Mouse (Mus musculus) lung, embryonic 16.5 days (tissue): Measurements from ENCODE around the gene Gkap1. TPM values are rescaled to one million over a fixed set of nuclear protein-coding genes. Genes with fewer than 3 reads are reported as not detected.

Experiments used
- ATAC-seq: fragments of 200-750 bp; cut with Nextera tagmentation; 2 replicates; pipeline ENCODE4 v1.8.0; 2017; ENCODE audit warnings: low read depth, mild to moderate bottlenecking, moderate library complexity
- H3K27ac ChIP-seq: fragments of 300-500 bp; sonication (generic); 2 replicates; pipeline ENCODE4 v1.5.1; 2014; ENCODE audit warnings: mild to moderate bottlenecking, control low read depth, low read length
- H3K27me3 ChIP-seq: fragments of 300-500 bp; sonication (generic); 2 replicates; pipeline ENCODE4 v1.6.1; 2014; ENCODE audit warnings: low read depth, low read length, mixed read lengths; ENCODE audit not compliant: control insufficient read depth, insufficient read depth
- H3K36me3 ChIP-seq: fragments of 300-500 bp; sonication (generic); 2 replicates; pipeline ENCODE4 v1.6.1; 2014; ENCODE audit warnings: low read length; ENCODE audit not compliant: control insufficient read depth, insufficient read depth
- H3K4me1 ChIP-seq: fragments of 300-500 bp; sonication (generic); replicated peaks from 2 replicates; pipeline ENCODE4 v1.6.1; 2014; ENCODE audit warnings: low read length, mixed read lengths; ENCODE audit not compliant: control insufficient read depth, insufficient read depth
- H3K4me2 ChIP-seq: fragments of 300-500 bp; sonication (generic); 2 replicates; pipeline ENCODE4 v1.6.1; 2014; ENCODE audit warnings: low read depth, low read length, control low read depth
- H3K4me3 ChIP-seq: fragments of 300-500 bp; sonication (generic); 2 replicates; pipeline ENCODE4 v1.5.1; 2014; ENCODE audit warnings: mild to moderate bottlenecking, low read length, control low read depth
- H3K9ac ChIP-seq: fragments of 300-500 bp; sonication (generic); 2 replicates; pipeline ENCODE4 v1.6.1; 2014; ENCODE audit warnings: low read length, control low read depth
- H3K9me3 ChIP-seq: fragments of 300-500 bp; sonication (generic); 2 replicates; pipeline ENCODE4 v1.6.1; 2016; ENCODE audit warnings: low read length; ENCODE audit not compliant: control insufficient read depth
- WGBS: fragments of 180-500 bp; shearing (Covaris S2); extraction: QIAGEN DNeasy Blood & Tissue Kit; methylation state at CpG from one replicate; pipeline ENCODE4 v1.1.7; 2014; 5-methylcytosine and 5-hydroxymethylcytosine counted together
- polyA plus RNA-seq: library from polyadenylated mRNA; unstranded; fragments of >200 nt; fragmentation: Nextera tagmentation; extraction: Ambion mirVana; gene quantifications from 2 replicates; pipeline ENCODE4 v1.2.1, GENCODE M21; 2015

The Gkap1 gene
- polyA plus RNA-seq, 1 experiment from 2014 or later, result 16.5 TPM

GRCm38 (mm10) chr13:58301961-58302360, 26.5 kb upstream of the Gkap1 start:
- no peaks in the 10 kb centered on the region for H3K36me3 ChIP-seq
- H3K4me2 ChIP-seq, result no peak overlapping the region
- no peaks in the 10 kb centered on the region for H3K4me1 ChIP-seq
- H3K27ac ChIP-seq, result no peak overlapping the region
- no peak overlapping the region for H3K4me3 ChIP-seq
- H3K27me3 ChIP-seq, result no peaks in the 10 kb centered on the region
- WGBS, result 80% methylated on average over 6 of the region's 6 CpGs
- H3K9ac ChIP-seq, result no peak overlapping the region
- no peak for ATAC-seq
- H3K9me3 ChIP-seq, result no peaks in the 10 kb centered on the region

DNA sequence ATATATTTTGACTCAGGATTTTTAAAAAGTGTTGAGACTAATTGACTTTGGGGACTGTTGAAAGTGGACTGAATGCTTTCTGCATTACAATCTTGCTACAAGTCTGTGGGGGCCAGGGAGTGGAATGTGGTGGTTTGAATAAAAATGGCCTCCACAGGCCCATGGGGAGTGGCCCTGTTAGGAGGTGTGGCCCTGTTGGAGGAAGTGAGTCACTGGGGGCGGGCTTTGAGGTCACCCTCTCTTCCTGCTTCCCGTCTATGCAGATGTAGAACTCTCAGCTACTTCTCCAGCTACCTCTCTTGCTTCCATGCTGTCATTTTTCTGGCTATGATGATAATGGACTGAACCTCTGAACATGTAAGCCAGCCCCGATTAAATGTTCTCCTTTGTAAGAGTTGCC, 23.3 kb upstream of the Gkap1 start:
- no peak for ATAC-seq
- 94% methylated on average over 3 of the region's 3 CpGs for whole genome bisulfite sequencing
- no peak overlapping the region for H3K27ac ChIP-seq
- H3K4me1 ChIP-seq, result no peaks in the 10 kb centered on the region
- no peaks in the 10 kb centered on the region for H3K36me3 ChIP-seq
- no peak overlapping the region for H3K4me2 ChIP-seq
- no peak overlapping the region for H3K9ac ChIP-seq
- no peaks in the 10 kb centered on the region for H3K27me3 ChIP-seq
- no peaks in the 10 kb centered on the region for H3K9me3 ChIP-seq
- H3K4me3 ChIP-seq, result no peak overlapping the region

DNA sequence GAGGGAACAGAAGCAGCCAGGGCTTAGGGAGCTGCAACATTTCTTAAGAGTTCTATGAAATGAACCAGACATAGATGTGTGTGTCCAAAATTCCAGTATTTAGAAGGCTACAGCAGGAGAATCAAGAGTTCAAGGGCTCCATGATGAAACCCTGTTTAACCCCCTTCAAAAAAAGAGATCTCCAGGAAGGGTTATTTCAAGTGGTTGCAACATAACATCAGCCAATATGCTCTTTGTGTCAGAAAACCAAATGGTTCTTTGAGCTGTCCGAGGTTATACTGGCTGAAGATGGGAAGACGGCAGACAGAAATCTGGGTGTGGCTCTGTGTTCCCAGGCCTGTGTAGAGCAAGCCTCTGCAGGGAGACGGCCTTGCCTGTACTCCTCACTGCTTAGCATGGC, 20.1 kb upstream of the Gkap1 start:
- no peak overlapping the region for H3K4me2 ChIP-seq
- H3K9ac ChIP-seq, result no peak overlapping the region
- no peaks in the 10 kb centered on the region for H3K9me3 ChIP-seq
- no peaks in the 10 kb centered on the region for H3K27me3 ChIP-seq
- no peaks in the 10 kb centered on the region for H3K4me1 ChIP-seq
- WGBS, result 62% methylated on average over 3 of the region's 3 CpGs
- no peak overlapping the region for H3K27ac ChIP-seq
- no peaks in the 10 kb centered on the region for H3K36me3 ChIP-seq
- no peak overlapping the region for H3K4me3 ChIP-seq
- ATAC-seq, result no peak

GRCm38 (mm10) chr13:58292811-58293210, 17.3 kb upstream of the Gkap1 start:
- H3K27ac ChIP-seq, result no peak overlapping the region
- H3K4me1 ChIP-seq, result no peaks in the 10 kb centered on the region
- no peaks in the 10 kb centered on the region for H3K27me3 ChIP-seq
- no peaks in the 10 kb centered on the region for H3K36me3 ChIP-seq
- no peak overlapping the region for H3K9ac ChIP-seq
- H3K4me2 ChIP-seq, result no peak overlapping the region
- H3K9me3 ChIP-seq, result no peaks in the 10 kb centered on the region
- H3K4me3 ChIP-seq, result no peak overlapping the region
- WGBS, result 23% methylated on average over 5 of the region's 5 CpGs
- ATAC-seq, result no peak

GRCm38 (mm10) chr13:58289308-58289707, 13.8 kb upstream of the Gkap1 start:
- H3K4me1 ChIP-seq, result no peaks in the 10 kb centered on the region
- H3K9ac ChIP-seq, result no peak overlapping the region
- no peak overlapping the region for H3K4me3 ChIP-seq
- no peaks in the 10 kb centered on the region for H3K9me3 ChIP-seq
- no peaks in the 10 kb centered on the region for H3K36me3 ChIP-seq
- no peak overlapping the region for H3K4me2 ChIP-seq
- no peaks in the 10 kb centered on the region for H3K27me3 ChIP-seq
- no peak for ATAC-seq
- 66% methylated on average over 1 of the region's 1 CpGs for WGBS
- no peak overlapping the region for H3K27ac ChIP-seq

- Histone ChIP-seq H3K4me1 (no peaks in the 10 kb centered on the region), H3K9me3 (no peaks in the 10 kb centered on the region), H3K4me2 (no peak overlapping the region), H3K4me3 (no peak overlapping the region), H3K9ac (no peak overlapping the region), H3K27me3 (no peaks in the 10 kb centered on the region), H3K27ac (no peak overlapping the region), H3K36me3 (no peaks in the 10 kb centered on the region)
- peak; percentile 82 for ATAC-seq
- 12% methylated on average over 13 of the region's 13 CpGs for WGBS
These were observed 12.3 kb upstream of the Gkap1 start for GRCm38 (mm10) chr13:58287822-58288221.

GRCm38 (mm10) chr13:58283466-58283865, 8.0 kb upstream of the Gkap1 start:
- 64% methylated on average over 4 of the region's 4 CpGs for WGBS
- H3K36me3 ChIP-seq, result no peaks in the 10 kb centered on the region
- H3K27me3 ChIP-seq, result no peaks in the 10 kb centered on the region
- ATAC-seq, result no peak
- no peak overlapping the region for H3K4me2 ChIP-seq
- no peak overlapping the region for H3K27ac ChIP-seq
- H3K4me3 ChIP-seq, result no peak overlapping the region
- H3K9me3 ChIP-seq, result no peaks in the 10 kb centered on the region
- no peaks in the 10 kb centered on the region for H3K4me1 ChIP-seq
- H3K9ac ChIP-seq, result no peak overlapping the region

- Histone ChIP-seq H3K4me3 (no peak overlapping the region), H3K27me3 (no peaks in the 10 kb centered on the region), H3K4me1 (no peaks in the 10 kb centered on the region), H3K9me3 (no peaks in the 10 kb centered on the region), H3K27ac (no peak overlapping the region), H3K4me2 (no peak overlapping the region), H3K36me3 (no peaks in the 10 kb centered on the region), H3K9ac (no peak overlapping the region)
- WGBS, result 59% methylated on average over 4 of the region's 4 CpGs
- ATAC-seq, result no peak
These were observed 6.4 kb upstream of the Gkap1 start for GRCm38 (mm10) chr13:58281936-58282335.

DNA sequence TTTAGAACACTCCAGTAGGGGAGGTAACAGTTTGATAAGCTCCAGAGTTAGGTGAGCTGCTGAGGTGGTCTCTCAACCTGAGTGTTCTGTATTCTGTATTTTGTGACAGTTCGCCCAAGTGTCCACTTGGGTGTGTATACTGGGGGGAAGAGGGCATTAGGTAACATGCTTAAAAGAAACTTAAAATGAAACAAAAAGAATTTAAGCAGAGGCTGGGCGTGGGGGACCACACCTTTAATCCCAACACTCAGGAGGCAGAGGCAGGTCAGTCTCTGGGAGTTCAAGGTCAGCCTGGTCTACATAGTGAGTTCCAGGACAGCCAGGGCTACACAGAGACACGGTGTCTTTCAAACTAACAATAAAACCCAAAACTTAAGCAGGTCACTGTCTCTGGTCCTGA, 5.0 kb upstream of the Gkap1 start:
- H3K36me3 ChIP-seq, result no peaks in the 10 kb centered on the region
- ATAC-seq, result no peak
- H3K27me3 ChIP-seq, result peaks cover under 1% of the 10 kb centered on the region; the same call in 1 of the 2 replicates
- H3K4me1 ChIP-seq, result no peaks in the 10 kb centered on the region
- 80% methylated on average over 3 of the region's 3 CpGs for WGBS
- H3K27ac ChIP-seq, result no peak overlapping the region
- H3K4me3 ChIP-seq, result no peak overlapping the region
- no peaks in the 10 kb centered on the region for H3K9me3 ChIP-seq
- no peak overlapping the region for H3K9ac ChIP-seq
- H3K4me2 ChIP-seq, result no peak overlapping the region

- Histone ChIP-seq H3K9me3 (no peaks in the 10 kb centered on the region), H3K4me1 (peaks cover 9% of the 10 kb centered on the region), H3K27me3 (peaks cover 6% of the 10 kb centered on the region), H3K4me2 (no peak overlapping the region), H3K9ac (no peak overlapping the region), H3K36me3 (no peaks in the 10 kb centered on the region), H3K27ac (no peak overlapping the region), H3K4me3 (no peak overlapping the region)
- WGBS, result 62% methylated on average over 10 of the region's 10 CpGs
- no peak for ATAC-seq
These were observed 757 bp upstream of the Gkap1 start for GRCm38 (mm10) chr13:58276256-58276655.
